Mouse (Mus musculus): Measurements from ENCODE around the gene Mlst8. TPM values are rescaled to one million over a fixed set of nuclear protein-coding genes. Genes with fewer than 3 reads are reported as not detected.
A peak's percentile ranks its signal among the peaks of the same experiment; 100 is the strongest.

The Mlst8 gene
- total and polyA plus RNA-seq, 3 experiments: 35.4 to 57.3 TPM; not detected in 1

- Histone ChIP-seq H3K36me3 (ENCODE audit: control insufficient read depth in 1 of 2, insufficient read depth in 2 of 2, low read length in 2 of 2) (no peaks in the 10 kb centered on the region; a peak in 1 of 4 replicates), H3K4me3 (ENCODE audit: control insufficient read depth in 1 of 2, insufficient read depth in 1 of 2, low read depth in 2 of 2, low read length in 2 of 2) (no peak overlapping the region), H3K9ac (ENCODE audit: control insufficient read depth, low read depth, low read length, poor library complexity, severe bottlenecking) (no peak overlapping the region), H3K79me2 (ENCODE audit: control insufficient read depth, insufficient read depth, low read length, poor library complexity) (no peaks in the 10 kb centered on the region), H3K27ac (ENCODE audit: control insufficient read depth, low read depth, low read length) (no peak overlapping the region), H3K4me1 (ENCODE audit: control insufficient read depth in 1 of 2, insufficient read depth in 2 of 2, low read length in 2 of 2) (no peaks in the 10 kb centered on the region), H3K27me3 (ENCODE audit: control insufficient read depth in 1 of 2, insufficient read depth in 2 of 2, low read length in 2 of 2) (no peaks in the 10 kb centered on the region), H3K9me3 (replicated peaks; ENCODE audit: insufficient read depth, low read length) (no peaks in the 10 kb centered on the region)
- TF ChIP-seq ZKSCAN1 (IDR thresholded peaks at IDR 0.05; ENCODE audit: low read depth, low read length) (no peak), NELFE (IDR thresholded peaks at IDR 0.05; ENCODE audit: low read depth, low read length) (no peak), MEF2A (IDR thresholded peaks at IDR 0.05; ENCODE audit: extremely low read depth, insufficient replicate concordance, low read depth, low read length, poor library complexity, severe bottlenecking) (no peak), EP300 (IDR thresholded peaks at IDR 0.05; ENCODE audit: low read depth in 1 of 2, low read length in 2 of 2) (no peak)
- no peak for DNase-seq (ENCODE audit: low read depth, low spot score)
Measured at GRCm38 (mm10) chr17:24440377-24440776, 38.5 kb downstream of the Mlst8 start.

- no peaks in the 10 kb centered on the region; a peak in 1 of 4 replicates for H3K36me3 ChIP-seq (ENCODE audit: control insufficient read depth in 1 of 2, insufficient read depth in 2 of 2, low read length in 2 of 2)
- TF ChIP-seq SMC3 (IDR thresholded peaks at IDR 0.05; ENCODE audit: low read depth, low read length) (peak; percentile 72), POLR2AphosphoS2 (IDR thresholded peaks at IDR 0.05; ENCODE audit: low read length) (no peak), ZC3H11A (IDR thresholded peaks at IDR 0.05; ENCODE audit: low read depth, low read length) (peak; percentile 55), RAD21 (IDR thresholded peaks at IDR 0.05; ENCODE audit: low read depth, low read length) (peak; percentile 76), CTCF (IDR thresholded peaks at IDR 0.05 in 2 of 3, conservative IDR thresholded peaks at IDR 0.05 in 1 of 3; ENCODE audit: control insufficient read depth in 1 of 3, insufficient read depth in 1 of 3, low read depth in 2 of 3, low read length in 3 of 3, poor library complexity in 1 of 3, severe bottlenecking in 1 of 3) (peak; percentile 40 to 84 (median 78); a peak in 5 of 6 replicates)
- H3K79me2 ChIP-seq (ENCODE audit: control insufficient read depth, insufficient read depth, low read length, poor library complexity): no peaks in the 10 kb centered on the region
- no peak overlapping the region for H3K9ac ChIP-seq (ENCODE audit: control insufficient read depth, low read depth, low read length, poor library complexity, severe bottlenecking)
- H3K27ac ChIP-seq (ENCODE audit: control insufficient read depth, low read depth, low read length): no peak overlapping the region
- no peaks in the 10 kb centered on the region for H3K27me3 ChIP-seq (ENCODE audit: control insufficient read depth in 1 of 2, insufficient read depth in 2 of 2, low read length in 2 of 2)
- H3K9me3 ChIP-seq (replicated peaks; ENCODE audit: insufficient read depth, low read length): no peaks in the 10 kb centered on the region
- H3K4me3 ChIP-seq (ENCODE audit: control insufficient read depth in 1 of 2, insufficient read depth in 1 of 2, low read depth in 2 of 2, low read length in 2 of 2): no peak overlapping the region
- no peaks in the 10 kb centered on the region for H3K4me1 ChIP-seq (ENCODE audit: control insufficient read depth in 1 of 2, insufficient read depth in 2 of 2, low read length in 2 of 2)
- peak; percentile 70 for DNase-seq (ENCODE audit: low read depth, low spot score)
Measured at GRCm38 (mm10) chr17:24437016-24437415, 41.9 kb downstream of the Mlst8 start.

GRCm38 (mm10) chr17:24429201-24429983 is 49.5 kb downstream of the Mlst8 start:
- Histone ChIP-seq H3K4me1 (ENCODE audit: control insufficient read depth in 1 of 2, insufficient read depth in 2 of 2, low read length in 2 of 2) (peaks cover 3 to 5% of the 10 kb centered on the region in 2 experiments; a peak in 2 of 4 replicates), H3K9me3 (replicated peaks; ENCODE audit: insufficient read depth, low read length) (no peaks in the 10 kb centered on the region), H3K27ac (ENCODE audit: control insufficient read depth, low read depth, low read length) (no peak overlapping the region), H3K9ac (ENCODE audit: control insufficient read depth, low read depth, low read length, poor library complexity, severe bottlenecking) (no peak overlapping the region), H3K79me2 (ENCODE audit: control insufficient read depth, insufficient read depth, low read length, poor library complexity) (peaks cover 11% of the 10 kb centered on the region), H3K36me3 (ENCODE audit: control insufficient read depth in 1 of 2, insufficient read depth in 2 of 2, low read length in 2 of 2) (peaks cover 4 to 6% of the 10 kb centered on the region in 2 experiments; a peak in 3 of 4 replicates), H3K27me3 (ENCODE audit: control insufficient read depth in 1 of 2, insufficient read depth in 2 of 2, low read length in 2 of 2) (no peaks in the 10 kb centered on the region), H3K4me3 (ENCODE audit: control insufficient read depth in 1 of 2, insufficient read depth in 1 of 2, low read depth in 2 of 2, low read length in 2 of 2) (no peak overlapping the region)
- no peak for DNase-seq (ENCODE audit: low read depth, low spot score)
- TF ChIP-seq RAD21 (IDR thresholded peaks at IDR 0.05; ENCODE audit: low read depth, low read length) (no peak), GATA1 (IDR thresholded peaks at IDR 0.05; ENCODE audit: low read depth, low read length) (no peak), ZNF384 (IDR thresholded peaks at IDR 0.05; ENCODE audit: low read depth, low read length) (no peak), HCFC1 (IDR thresholded peaks at IDR 0.05; ENCODE audit: low read depth, low read length) (no peak), BHLHE40 (IDR thresholded peaks at IDR 0.05; ENCODE audit: borderline replicate concordance, low read depth, low read length) (no peak), ZMIZ1 (IDR thresholded peaks at IDR 0.05; ENCODE audit: low read depth, low read length) (no peak), KAT2A (conservative IDR thresholded peaks at IDR 0.05; ENCODE audit: low read depth, low read length) (no peak), GABPA (IDR thresholded peaks at IDR 0.05; ENCODE audit: low read depth, low read length) (no peak), NRF1 (IDR thresholded peaks at IDR 0.05; ENCODE audit: insufficient read depth, low read depth, low read length, poor library complexity, severe bottlenecking) (no peak), EP300 (IDR thresholded peaks at IDR 0.05; ENCODE audit: low read depth in 1 of 2, low read length in 2 of 2) (no peak), MXI1 (IDR thresholded peaks at IDR 0.05; ENCODE audit: low read depth, low read length) (no peak), ZC3H11A (IDR thresholded peaks at IDR 0.05; ENCODE audit: low read depth, low read length) (no peak), E2F4 (IDR thresholded peaks at IDR 0.05; ENCODE audit: borderline replicate concordance, low read depth, low read length) (no peak), CHD1 (IDR thresholded peaks at IDR 0.05; ENCODE audit: low read depth, low read length) (no peak), UBTF (IDR thresholded peaks at IDR 0.05; ENCODE audit: borderline replicate concordance, insufficient read depth, low read depth, low read length) (no peak), TAL1 (IDR thresholded peaks at IDR 0.05; ENCODE audit: low read length) (no peak), MYB (IDR thresholded peaks at IDR 0.05; ENCODE audit: low read depth, low read length) (no peak), JUND (IDR thresholded peaks at IDR 0.05; ENCODE audit: low read depth, low read length) (no peak)

All from MEL (cell line).